Mouse (Mus musculus) liver, adult 2 months (tissue): ENCODE data around the gene Vldlr.

Experiments used
- CTCF ChIP-seq: fragments of 200-500 bp; IDR thresholded peaks from 2 replicates; pipeline ENCODE4 v1.5.1; 2011; ENCODE audit warnings: low read depth, low read length, control low read depth
- POLR2A ChIP-seq: fragments of 200-500 bp; IDR thresholded peaks from 2 replicates; pipeline ENCODE4 v1.6.1; 2011; ENCODE audit warnings: low read length, control low read depth; ENCODE audit not compliant: insufficient read depth; ENCODE audit errors: extremely low read depth

DNA sequence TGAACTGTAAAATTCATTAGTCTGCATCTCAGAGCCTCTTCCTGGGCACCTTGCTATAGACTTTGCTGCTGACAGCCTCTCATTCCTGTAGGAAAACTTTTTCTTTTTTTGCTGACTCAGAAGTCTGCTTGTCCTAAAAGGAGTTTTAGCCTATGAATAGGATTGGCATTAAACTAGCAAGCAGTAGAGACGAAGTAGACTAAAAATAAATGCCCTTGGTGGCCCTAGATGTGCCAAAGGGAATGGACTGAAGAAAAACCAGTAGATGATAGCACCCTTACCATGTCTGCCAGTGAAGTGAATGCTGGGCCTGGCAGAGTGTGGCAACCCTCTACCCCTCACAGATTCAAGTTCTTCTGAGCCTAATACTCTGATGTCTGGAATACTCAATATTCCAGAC is 8.1 kb downstream of the Vldlr start:
- TF ChIP-seq POLR2A, result no peak
- no peak for TF ChIP-seq CTCF
